Mouse (Mus musculus) intestine, postnatal 0 days (tissue): Measurements from ENCODE around the gene Cldn15. TPM values are rescaled to one million over a fixed set of nuclear protein-coding genes. Genes with fewer than 3 reads are reported as not detected.
A peak's percentile ranks its signal among the peaks of the same experiment; 100 is the strongest.

Experiments
- ATAC-seq: fragments of 200-750 bp; cut with Nextera tagmentation; 2 replicates; pipeline ENCODE4 v1.8.0; 2017; ENCODE audit warnings: mild to moderate bottlenecking, moderate TSS enrichment, moderate library complexity
- H3K27ac ChIP-seq: fragments of 300-500 bp; sonication (generic); 2 replicates; pipeline ENCODE4 v1.5.1; 2014; ENCODE audit warnings: mild to moderate bottlenecking, low read depth, low read length, moderate library complexity
- H3K27me3 ChIP-seq: fragments of 300-500 bp; sonication (generic); replicated peaks from 2 replicates; pipeline ENCODE4 v1.6.1; 2014; ENCODE audit warnings: low read length, mixed read lengths; ENCODE audit not compliant: control insufficient read depth, insufficient read depth
- H3K36me3 ChIP-seq: fragments of 300-500 bp; sonication (generic); 2 replicates; pipeline ENCODE4 v1.6.1; 2014; ENCODE audit warnings: mild to moderate bottlenecking, moderate library complexity; ENCODE audit not compliant: control insufficient read depth, insufficient read depth
- H3K4me1 ChIP-seq: fragments of 300-500 bp; sonication (generic); replicated peaks from 2 replicates; pipeline ENCODE4 v1.6.1; 2014; ENCODE audit warnings: antibody characterized with exemption, low read length, mixed read lengths; ENCODE audit not compliant: control insufficient read depth, insufficient read depth
- H3K4me2 ChIP-seq: fragments of 300-500 bp; sonication (generic); replicated peaks from 2 replicates; pipeline ENCODE4 v1.6.1; 2014; ENCODE audit warnings: low read depth, mild to moderate bottlenecking, moderate library complexity
- H3K4me3 ChIP-seq: fragments of 300-500 bp; sonication (generic); 2 replicates; pipeline ENCODE4 v1.5.1; 2014; ENCODE audit warnings: low read depth, low read length
- H3K9ac ChIP-seq: fragments of 300-500 bp; sonication (generic); 2 replicates; pipeline ENCODE4 v1.6.1; 2014; ENCODE audit warnings: mild to moderate bottlenecking, low read depth, low read length
- H3K9me3 ChIP-seq: fragments of 300-500 bp; sonication (generic); 2 replicates; pipeline ENCODE4 v1.6.1; 2016; ENCODE audit warnings: mixed run types; ENCODE audit not compliant: control insufficient read depth
- CTCF ChIP-seq: sonication (generic); IDR thresholded peaks from 2 replicates; pipeline ENCODE4 v1.5.1; 2016; ENCODE audit warnings: low read depth, mild to moderate bottlenecking, control low read depth, antibody characterized with exemption, moderate library complexity
- WGBS: fragments of 180-500 bp; shearing (Covaris S2); extraction: QIAGEN DNeasy Blood & Tissue Kit; methylation state at CpG from one replicate; pipeline ENCODE4 v1.1.7; 2014; 5-methylcytosine and 5-hydroxymethylcytosine counted together
- polyA plus RNA-seq: library from polyadenylated mRNA; unstranded; fragments of >200 nt; fragmentation: Nextera tagmentation; extraction: Ambion mirVana; gene quantifications from 2 replicates; pipeline ENCODE4 v1.2.1, GENCODE M21; 2015

Cldn15 gene
- 29.5 and 31.2 TPM in 2 replicates for polyA plus RNA-seq

GRCm38 (mm10) chr5:136966331-136966730, at the start of gene Cldn15:
Gene Cldn15, plus strand, starts transcription at chr5:136966616.
- peak within 1 kb of the TSS; percentile 31; the same call in 1 of the 2 replicates for H3K4me3 ChIP-seq
- H3K4me1 ChIP-seq, result peaks cover 19% of the 10 kb centered on the region; the same call in 1 of the 2 replicates
- H3K4me2 ChIP-seq, result peak within 1 kb of the TSS; percentile 58
- peak within 1 kb of the TSS; percentile 11; the same call in 1 of the 2 replicates for H3K9ac ChIP-seq
- ATAC-seq, result no peak
- H3K36me3 ChIP-seq, result peaks cover 34% of the 10 kb centered on the region
- H3K27me3 ChIP-seq, result no peaks in the 10 kb centered on the region
- no peak for TF ChIP-seq CTCF
- 20% methylated on average over 6 of the region's 6 CpGs for WGBS
- H3K9me3 ChIP-seq, result no peaks in the 10 kb centered on the region
- H3K27ac ChIP-seq, result peak within 1 kb of the TSS; percentile 86

DNA sequence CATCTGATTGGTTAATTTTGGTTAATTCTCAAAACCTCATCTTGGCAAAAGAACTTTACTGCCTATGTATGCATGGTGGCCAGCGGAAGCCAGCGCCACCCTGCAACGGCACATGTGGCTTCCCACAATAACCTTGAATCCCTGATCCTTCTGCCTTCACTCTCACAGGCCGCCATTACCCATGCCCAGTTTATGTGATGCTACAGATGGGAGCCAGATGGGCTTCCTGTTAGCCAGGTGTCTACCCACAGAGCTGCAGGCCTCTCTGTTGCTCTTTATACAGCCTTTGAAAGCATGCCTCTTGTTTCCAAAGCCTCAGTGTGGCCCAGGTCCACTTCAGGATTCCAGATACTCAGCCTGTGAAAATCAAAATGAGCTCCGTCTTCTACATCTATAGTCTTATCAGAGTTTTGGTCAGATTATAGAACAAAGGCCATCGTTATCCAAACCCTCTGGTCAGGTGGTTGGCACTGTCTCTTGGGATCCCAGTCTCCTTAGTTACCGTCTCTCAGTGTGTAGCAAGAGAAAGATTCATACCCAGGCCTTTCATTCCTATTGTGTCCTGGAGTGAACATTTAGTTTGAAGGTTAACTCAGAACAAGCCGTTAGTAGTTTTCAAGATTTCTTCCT, 48.7 kb upstream of the Cldn15 start:
- Histone ChIP-seq H3K4me1 (0 out of 2 replicates have a peak, but pooled peaks cover 3% of the 10 kb centered on the region), H3K4me3 (no peak overlapping the region), H3K27ac (no peak overlapping the region), H3K9ac (no peak overlapping the region), H3K27me3 (no peaks in the 10 kb centered on the region), H3K36me3 (peaks cover 9% of the 10 kb centered on the region), H3K9me3 (no peaks in the 10 kb centered on the region), H3K4me2 (no peak overlapping the region)
- WGBS, result 96% methylated on average over 8 of the region's 8 CpGs
- no peak for TF ChIP-seq CTCF
- ATAC-seq, result no peak

DNA sequence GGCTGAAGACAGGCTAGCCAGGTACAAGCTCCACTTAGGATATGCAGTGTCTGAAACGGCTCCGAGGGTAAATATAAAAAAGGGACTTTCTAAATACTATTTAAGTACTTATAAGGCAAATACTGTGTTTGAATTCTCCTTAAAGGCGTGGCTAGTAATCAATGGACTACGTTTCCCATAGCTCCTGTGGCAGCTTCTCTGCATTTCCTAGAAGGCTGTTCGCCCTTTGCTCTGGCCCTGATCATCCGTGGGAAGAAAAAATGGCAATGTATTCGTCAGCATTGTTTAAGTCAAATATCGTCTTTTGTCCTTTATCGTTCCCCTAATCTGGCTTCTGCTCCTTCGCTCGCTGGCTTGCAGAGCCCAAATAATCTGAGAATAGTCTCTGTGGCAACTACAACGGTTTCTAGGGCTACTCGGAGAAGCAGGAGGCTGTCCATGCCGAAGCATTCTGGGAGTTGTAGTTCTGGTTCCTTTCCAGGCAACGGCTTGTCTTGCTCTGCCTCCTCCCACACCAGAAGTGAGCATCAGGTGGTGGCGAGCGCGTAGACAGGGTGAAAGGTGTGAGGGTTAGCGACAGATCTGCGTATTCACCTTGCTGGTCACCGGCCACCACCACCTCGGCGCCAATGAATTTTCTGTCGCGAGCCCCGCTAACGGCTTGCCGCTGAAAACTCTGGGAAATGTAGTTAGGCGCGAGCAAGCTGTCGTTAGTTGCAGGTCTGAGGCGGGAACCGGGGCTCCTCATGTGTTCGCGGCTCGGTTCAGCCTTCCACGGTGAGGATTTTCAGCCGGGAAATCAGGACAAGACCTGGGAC, 47.6 kb upstream of the Cldn15 start:
- TF ChIP-seq CTCF, result no peak
- 2% methylated on average over 38 of the region's 38 CpGs for WGBS
- H3K27ac ChIP-seq, result peak overlapping the region; percentile 35

DNA sequence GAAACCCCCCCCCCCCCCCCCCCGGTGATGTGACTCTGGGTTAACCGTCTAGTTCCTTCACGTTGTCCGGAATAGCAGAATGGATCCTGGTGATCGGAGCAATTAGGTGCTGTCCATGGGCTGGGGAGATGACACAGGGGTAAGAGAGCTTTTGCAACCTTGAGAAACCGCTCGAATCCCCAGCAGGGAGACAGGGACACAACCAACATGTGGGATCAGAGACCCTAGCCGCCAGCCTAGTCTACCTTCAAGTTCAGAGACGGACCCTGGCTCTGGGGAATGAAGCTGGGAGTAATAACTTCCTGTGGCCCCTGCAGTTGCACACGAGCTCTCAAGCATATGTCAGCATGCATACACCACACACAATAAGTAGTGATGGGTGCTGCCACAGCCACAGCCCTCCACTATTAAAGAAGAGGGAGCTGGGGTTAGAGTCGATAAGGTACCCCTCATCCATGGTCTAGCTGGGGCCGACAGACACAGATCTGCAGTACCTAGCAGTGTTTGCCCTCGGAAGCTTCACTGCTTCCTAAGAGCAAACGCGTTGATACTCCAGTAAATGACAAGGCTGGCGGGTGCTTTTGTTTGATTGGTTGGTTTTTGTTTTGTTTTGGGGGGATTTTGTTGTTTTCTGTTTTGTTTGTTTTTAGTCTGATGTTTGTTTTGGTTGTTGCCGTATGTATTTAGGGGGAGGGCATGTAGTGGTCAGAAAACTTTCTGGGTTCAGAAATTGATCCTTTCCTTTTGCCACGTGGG, 46.7 kb upstream of the Cldn15 start:
- Histone ChIP-seq H3K36me3 (no peaks in the 10 kb centered on the region), H3K4me3 (peak overlapping the region; percentile 65), H3K27ac (0 out of 2 replicates have a peak overlapping the region, but pooled peaks have one; percentile 35), H3K4me2 (peak overlapping the region; percentile 81), H3K27me3 (no peaks in the 10 kb centered on the region), H3K9ac (peak overlapping the region; percentile 53), H3K9me3 (no peaks in the 10 kb centered on the region), H3K4me1 (0 out of 2 replicates have a peak, but pooled peaks cover 3% of the 10 kb centered on the region)
- no peak for TF ChIP-seq CTCF
- ATAC-seq, result no peak
- 21% methylated on average over 18 of the region's 18 CpGs for WGBS

More for the DNA sequence above, 47.6 kb upstream of the Cldn15 start:
- H3K36me3 ChIP-seq, result no peaks in the 10 kb centered on the region
- peak overlapping the region; percentile 53 for H3K9ac ChIP-seq
- H3K27me3 ChIP-seq, result no peaks in the 10 kb centered on the region
- H3K4me3 ChIP-seq, result peak overlapping the region; percentile 65
- no peaks in the 10 kb centered on the region for H3K9me3 ChIP-seq
- H3K4me1 ChIP-seq, result 0 out of 2 replicates have a peak, but pooled peaks cover 3% of the 10 kb centered on the region
- ATAC-seq, result peak; percentile 61
- peak overlapping the region; percentile 81 for H3K4me2 ChIP-seq

DNA sequence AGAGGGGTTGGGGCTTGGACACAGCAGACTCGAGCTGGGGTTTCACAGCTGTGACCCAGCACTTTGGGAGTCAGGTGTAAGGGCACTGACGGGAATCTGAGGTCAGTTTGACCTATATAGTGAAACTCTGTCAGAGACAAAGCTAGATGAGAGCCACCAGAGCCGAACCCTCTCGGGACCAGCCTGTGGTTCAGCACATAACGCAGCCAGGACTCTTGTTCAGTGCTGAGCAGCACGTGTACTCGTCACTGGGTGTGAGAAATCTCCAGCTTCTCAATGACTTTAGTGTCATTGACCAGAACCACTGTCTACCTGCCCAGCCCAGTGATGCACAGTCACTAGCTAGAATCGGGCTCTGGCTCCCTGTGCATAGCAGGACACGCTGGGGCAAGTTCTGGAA, 43.6 kb upstream of the Cldn15 start:
- Histone ChIP-seq H3K9me3 (no peaks in the 10 kb centered on the region), H3K36me3 (peaks cover 6% of the 10 kb centered on the region; the same call in 1 of the 2 replicates), H3K9ac (no peak overlapping the region), H3K27me3 (no peaks in the 10 kb centered on the region), H3K4me2 (no peak overlapping the region), H3K27ac (no peak overlapping the region), H3K4me1 (0 out of 2 replicates have a peak, but pooled peaks cover 3% of the 10 kb centered on the region), H3K4me3 (no peak overlapping the region)
- no peak for TF ChIP-seq CTCF
- ATAC-seq, result no peak
- 82% methylated on average over 9 of the region's 9 CpGs for WGBS
